Mouse (Mus musculus): ENCODE results near the gene Gm39653.
A peak's percentile ranks its signal among the peaks of the same experiment; 100 is the strongest.
"Not testable (repeated sequence)": the region's sequence is repeated elsewhere in the genome, so short reads cannot be mapped to it uniquely, and the experiment has no call there.

Gene Gm39653

DNA sequence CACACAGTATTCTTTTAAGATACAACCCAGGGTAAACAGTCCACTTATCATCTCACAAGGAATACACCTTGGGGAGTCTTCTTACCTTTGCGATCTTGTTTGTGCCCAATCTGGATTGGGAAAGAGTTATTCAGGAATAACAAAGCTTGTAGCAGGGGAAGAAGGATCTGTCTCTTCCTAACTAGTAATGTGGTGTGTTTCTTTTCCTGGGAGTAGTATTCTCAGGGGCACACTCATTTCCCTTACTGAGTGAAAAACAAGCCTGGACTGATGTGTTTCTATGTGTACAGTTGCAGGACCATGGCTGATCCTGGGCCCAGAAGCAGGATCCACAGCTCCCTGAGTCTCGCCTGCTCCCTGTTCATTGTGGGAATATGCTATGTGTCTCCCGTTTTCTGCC is at the start of gene Gm39653:
Gm39653 (plus strand) TSS at position 301 of the 400 bp plus-strand sequence.
- no peak for DNase-seq

DNA sequence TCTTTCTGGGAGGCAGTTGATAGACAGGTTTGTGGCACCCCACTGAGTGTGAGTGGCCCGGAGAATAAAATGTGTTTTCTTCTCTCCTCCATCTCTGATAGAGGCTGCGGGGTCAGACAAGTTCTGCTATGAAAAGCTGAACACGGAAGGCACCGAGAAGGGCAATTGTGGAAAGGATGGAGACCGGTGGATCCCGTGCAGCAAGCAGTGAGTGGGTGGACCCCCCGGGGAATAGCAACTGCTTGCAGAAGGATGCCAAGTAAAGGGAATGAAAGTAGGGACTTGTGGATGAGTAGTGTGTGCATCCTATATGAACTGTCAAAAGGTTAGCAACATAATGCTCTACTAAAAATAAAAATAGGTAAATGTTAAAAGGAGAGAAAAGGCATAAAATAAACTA is 49.3 kb upstream of the Gm39653 start:
- DNase-seq: no peak

DNA sequence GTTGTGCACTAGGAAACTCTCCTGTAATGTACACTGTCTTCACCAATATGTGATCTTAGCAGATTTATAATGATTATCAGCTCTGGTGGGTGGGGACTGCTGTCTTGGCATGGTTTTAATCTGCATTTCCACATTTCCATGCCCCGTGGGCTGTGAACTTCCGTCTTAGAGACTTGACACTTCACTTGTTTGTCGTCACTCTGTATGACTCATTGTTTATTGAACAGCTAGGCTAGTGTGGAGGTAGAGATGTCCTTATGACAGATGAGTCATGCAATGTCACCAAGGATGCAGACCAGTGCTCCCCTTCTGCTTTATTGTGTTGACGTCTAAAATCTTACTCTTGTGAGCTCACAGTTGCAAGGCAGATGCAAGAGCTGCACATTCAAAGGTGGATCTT is 48.7 kb upstream of the Gm39653 start:
- DNase-seq: no peak

DNA sequence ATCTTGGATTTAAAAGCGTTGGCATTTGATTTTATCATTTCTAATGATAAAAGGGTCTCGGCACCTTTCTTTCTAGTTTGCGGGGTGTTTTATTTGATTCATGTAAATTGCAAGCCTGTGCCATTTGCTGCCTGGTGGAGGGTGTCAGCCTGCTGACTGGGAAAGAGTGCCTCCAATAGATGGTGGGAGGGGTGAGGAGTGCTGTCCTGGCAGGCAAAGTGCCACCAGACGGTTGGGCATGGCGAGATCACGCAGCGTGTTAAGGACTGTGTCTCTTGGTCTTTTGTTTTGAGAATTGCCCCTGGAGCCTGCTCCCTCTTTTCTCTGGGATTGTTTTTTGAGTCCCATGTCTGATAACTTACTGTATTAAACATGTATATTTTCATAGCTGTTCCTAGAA is 43.5 kb upstream of the Gm39653 start:
- no peak for DNase-seq

DNA sequence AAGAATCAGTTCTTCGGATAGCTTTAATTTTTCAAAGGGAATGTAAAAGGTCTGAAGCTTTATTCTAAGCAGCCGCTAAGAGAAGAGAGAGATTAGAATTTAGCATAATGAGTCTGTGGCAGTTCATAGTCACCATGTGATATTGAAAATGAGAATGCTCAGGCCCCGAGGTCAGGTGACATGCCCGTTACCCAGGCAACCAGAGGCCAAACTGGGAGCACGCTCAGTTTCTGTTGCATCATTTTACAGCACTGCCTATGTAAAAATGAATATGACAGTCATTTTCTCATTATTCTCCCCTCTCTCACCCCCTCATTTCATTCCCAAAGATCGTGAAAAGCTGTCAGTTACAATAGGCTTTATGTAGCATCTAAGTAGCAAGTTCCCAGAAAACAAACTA is 42.3 kb upstream of the Gm39653 start:
- DNase-seq: no peak

DNA sequence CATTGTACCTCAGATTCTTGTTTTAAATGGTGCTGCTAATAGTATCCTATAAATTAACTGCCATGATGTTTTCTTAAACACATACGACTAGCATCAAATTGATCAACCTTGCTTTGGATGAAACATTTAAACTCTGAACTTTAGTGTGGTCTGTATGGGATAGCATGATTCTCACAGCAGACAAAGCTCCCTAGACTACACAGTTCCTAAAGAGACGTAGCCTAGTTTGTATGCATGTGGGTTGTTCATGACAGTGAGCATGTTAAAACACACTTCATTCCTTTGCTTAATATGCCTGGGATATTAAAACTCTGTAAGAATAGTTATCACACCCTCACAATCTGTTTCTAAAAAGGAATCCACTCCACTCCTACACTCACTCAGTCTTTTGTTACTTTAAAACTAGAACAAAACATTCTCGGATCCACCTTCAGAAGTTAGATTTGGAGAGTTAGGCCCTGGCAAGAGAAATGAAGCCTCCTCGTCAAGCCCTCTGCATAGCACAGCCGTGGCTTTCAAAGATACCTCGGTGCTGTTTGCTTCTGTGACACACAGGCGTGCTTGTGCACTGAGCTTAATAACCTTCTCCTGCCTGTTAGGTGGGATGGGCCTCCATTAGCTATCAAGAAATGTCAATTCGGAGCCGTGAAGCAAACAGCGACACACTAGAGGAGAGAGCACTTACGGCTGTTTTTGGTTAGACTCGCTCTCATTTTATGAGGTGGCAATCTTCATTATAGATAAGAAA is 41.7 kb upstream of the Gm39653 start:
- no peak for DNase-seq

DNA sequence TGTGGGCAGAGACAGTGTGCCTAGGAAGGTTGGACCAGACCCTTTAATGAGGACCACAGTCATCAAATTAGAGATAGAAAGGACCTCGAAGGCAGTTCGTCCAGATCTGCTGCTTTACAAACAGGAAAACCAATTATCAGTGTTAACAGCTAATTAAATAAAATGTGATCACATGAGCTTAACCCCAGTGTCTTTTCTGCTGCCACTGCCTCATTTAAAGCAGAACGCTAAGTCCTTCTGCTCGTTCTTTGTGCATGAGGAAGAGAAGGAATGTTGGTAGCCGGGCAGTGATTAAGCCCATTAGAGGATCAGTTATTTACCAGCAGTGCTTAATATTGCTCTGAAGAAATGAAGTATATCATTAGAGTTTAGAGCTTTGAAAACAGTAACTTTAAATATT is 39.0 kb upstream of the Gm39653 start:
- no peak for DNase-seq

DNA sequence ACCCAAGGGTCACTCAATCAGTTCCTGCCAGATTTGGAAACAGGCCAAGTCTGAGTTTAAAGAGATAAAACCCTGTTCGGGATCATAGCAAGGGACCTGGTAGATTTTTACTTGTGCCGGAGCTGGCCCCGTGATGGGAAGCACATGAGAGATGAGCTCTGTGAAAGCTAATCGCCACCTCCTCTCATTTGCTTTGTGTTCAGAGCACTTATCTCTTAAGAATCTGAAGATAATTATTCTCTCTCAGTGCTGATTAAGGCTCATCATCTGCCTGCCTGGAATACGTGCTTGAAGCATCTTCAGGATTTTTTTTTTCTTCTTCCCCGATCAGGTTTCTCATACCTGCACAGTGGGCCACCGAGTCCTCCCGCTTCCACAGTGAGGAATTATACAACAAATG is 36.6 kb upstream of the Gm39653 start:
- no peak for DNase-seq

DNA sequence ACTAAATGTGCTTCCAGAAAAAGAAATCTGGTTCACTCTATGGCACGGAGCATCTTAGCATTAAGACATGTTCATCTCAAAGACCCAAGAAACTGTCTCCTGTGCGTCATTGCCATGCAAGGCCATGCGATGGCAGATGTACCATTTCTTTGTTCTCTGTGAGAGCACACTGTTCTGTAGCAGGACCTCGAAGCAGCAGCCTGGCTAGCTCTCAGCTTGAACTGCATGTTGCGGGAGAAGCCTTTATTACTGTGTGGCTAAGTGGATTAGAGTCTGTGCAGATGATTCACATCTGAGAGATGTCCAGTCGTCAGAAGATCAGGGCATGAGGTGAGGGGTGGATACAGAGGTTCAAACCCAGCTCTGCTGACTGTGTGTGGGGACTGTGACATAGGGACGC is 28.9 kb upstream of the Gm39653 start:
- no peak for DNase-seq

DNA sequence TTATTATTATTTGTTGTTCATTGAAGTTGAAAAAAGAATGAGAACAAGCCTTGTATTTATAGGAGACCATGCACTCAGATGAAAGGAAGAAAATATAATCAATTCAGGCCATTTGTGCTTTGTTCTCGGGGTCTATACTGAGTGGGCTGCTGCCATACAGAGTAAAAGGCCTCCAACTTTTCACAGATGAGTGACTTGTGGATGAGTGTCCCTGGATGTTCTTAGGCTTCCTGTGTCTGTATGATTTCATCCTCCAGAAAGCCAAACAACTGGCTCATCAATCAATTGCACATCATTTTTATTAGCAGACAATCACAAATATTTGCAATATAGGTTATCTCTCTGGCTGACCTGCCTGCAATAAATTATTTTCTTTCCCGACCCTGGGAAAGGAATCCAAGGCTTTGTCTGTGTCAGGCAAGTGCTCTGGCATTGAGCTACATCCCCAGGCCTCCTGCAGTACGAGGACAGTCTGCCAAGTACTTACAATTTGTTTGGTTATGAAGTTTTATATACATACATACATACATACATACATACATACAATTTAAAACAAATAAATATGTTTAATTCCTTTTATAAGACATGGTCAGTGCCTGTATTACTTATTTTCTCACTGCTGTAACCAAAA is 11.8 kb upstream of the Gm39653 start:
- no peak for DNase-seq

DNA sequence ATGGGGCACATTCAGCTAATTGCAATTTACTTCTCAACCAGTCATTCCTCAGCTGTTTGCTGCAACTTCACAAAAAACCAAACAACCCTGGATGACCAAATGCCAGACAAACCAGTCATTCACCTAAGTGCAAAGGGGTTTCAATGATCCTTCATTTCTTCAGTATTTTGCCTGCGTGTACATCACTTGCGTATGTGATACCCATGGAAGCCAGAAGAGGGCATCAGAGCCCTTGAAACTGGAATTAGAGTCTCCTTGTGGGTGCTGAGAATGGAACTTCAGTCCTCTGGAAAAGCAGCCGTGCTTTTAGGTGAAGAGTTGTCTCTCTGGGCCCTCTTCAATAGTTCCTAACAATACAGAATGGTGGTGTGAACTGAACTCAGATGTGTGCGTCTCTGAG is 6.2 kb upstream of the Gm39653 start:
- no peak for DNase-seq

GRCm38 (mm10) chr1:63614594-63614993 is 1.2 kb upstream of the Gm39653 start:
- DNase-seq: peak; percentile 60

- DNase-seq: peak; percentile 9
Observed at GRCm38 (mm10) chr1:63628211-63628610, 12.4 kb downstream of the Gm39653 start.

- not testable (repeated sequence) for DNase-seq
Observed at GRCm38 (mm10) chr1:63630390-63630789, 14.6 kb downstream of the Gm39653 start.

- no peak for DNase-seq
Observed at GRCm38 (mm10) chr1:63639921-63640320, 24.2 kb downstream of the Gm39653 start.

- DNase-seq: peak; percentile 68
Observed at GRCm38 (mm10) chr1:63658016-63658415, 42.2 kb downstream of the Gm39653 start.

- DNase-seq: peak; percentile 48
Observed at GRCm38 (mm10) chr1:63659591-63659990, 43.8 kb downstream of the Gm39653 start.

DNA sequence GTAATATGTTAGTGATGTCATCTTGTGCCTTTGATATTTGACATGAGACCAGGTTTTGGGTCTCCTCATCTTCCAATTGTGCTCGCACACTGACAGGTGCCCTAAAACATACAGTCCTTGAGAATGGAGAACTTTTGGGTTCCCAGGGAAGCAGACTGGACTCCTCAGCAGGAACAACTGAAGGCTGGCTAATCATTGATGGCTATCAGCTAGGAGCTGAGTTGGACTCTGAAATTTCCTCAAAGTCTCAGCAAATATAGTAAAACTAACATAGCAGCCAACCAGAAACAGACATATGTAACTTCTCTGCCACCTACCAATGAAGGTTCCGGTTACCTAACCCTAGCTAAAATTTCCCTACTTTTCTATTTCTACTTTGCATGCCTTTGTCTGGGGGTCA is 50.3 kb downstream of the Gm39653 start:
- no peak for DNase-seq

- DNase-seq: no peak
Observed at GRCm38 (mm10) chr1:63667201-63667948, 51.6 kb downstream of the Gm39653 start.

DNA sequence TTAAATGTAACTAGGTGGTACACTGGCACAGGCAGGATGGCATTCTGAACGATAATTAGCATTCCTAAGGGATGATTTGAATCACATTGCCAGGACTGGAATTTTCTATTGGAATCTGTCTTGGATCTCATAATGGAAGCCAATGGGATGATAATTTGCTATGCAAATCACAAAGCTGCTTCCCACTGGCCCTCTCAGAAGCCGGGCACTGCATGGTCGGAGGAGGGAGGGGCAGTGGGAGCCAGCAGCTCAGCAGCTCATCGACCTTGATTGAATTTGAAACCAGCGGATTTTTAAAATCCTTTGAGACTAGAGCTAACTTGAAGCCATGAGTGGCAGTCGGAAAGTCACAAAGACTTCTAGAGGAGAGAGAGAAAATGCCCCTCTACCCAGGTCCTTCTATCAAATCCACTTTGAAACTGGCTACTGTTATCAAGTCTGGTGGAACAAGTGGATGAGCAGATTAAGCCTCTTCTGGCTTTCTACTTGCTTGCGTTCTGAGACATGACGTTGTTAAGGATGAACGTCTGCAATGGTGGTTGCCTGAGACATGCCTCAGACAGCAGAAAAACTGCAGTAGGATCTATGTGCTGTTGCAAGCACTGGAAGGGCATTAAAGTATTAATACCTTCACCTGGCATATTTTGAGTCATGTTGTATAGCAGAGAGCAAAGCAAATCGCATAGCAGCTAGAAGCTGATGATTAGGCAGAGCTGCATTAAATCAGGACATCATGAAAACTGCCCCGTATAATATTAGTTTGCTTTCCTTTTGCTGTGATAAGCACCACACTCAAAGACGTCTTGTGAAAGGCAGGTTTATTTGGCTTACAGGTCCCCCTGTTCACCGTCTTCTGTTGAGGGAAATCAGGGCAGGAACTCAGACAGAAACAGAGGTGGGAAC is 52.4 kb downstream of the Gm39653 start:
- no peak for DNase-seq

DNA sequence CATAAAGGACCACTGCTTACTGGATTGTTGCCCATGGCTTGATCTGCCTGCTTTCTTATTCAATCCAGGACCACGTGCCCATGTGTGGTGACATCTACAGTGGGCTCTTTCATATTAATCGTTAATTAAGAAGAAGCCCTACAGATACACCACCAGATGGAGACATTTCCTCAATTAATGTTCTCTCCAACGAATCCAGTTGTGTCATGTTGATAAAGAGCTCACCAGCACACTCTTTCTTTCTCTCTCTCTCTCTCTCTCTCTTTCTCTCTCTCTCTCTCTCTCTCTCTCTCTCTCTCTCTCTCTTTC is 53.0 kb downstream of the Gm39653 start:
- DNase-seq: peak; percentile 1

Data from lung, postnatal 14 days (tissue).